Mouse (Mus musculus) c-Kit-positive CD71-negative TER-119-negative erythroid progenitor cells, embryonic 14.5 days (primary cell): ENCODE measurements around the gene Ldb2.

ENCODE experiments used
- DNase-seq: peaks from one replicate; pipeline ENCODE4 v3.0.0-alpha.2; 2013; ENCODE audit warnings: low read depth

The Ldb2 gene

GRCm38 (mm10) chr5:44543472-44544132 is 255.9 kb downstream of the Ldb2 start:
- no peak for DNase-seq

DNA sequence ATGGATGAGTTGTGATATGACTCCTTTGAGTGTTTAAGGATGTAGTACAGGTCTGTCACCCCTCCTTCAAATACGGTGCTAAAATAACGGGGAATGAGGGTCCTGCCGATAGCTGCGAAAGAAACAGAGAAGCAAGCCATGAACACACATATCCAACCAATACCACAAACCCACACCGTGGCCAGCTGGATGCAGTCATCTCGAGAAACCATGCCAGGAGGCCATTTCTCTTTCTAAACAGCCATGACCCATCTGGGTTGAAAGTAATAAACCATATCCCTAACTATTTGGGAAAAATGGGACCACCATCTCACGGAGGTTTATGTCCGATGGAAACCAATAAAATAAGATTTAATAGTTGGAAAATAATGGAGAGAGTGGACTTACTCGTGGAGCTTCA is 257.7 kb downstream of the Ldb2 start:
- no peak for DNase-seq

DNA sequence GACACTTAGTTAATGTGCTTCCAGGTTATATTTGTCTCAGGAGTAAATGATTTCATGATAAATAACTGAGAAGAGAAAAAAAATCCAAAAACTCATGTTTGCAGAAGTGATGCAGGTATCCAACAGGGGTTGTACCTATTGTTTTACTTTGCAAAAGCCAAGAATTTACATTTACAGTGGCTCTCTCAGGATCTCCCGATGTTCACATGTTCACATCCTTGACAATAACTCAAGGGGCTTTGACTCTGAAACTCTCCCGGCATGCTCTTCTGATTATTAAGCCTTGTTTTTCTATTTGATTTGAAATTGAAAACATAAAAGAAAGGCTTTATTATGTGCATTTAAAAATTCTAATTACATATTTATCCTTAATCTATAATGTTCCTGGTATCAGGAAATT is 260.8 kb downstream of the Ldb2 start:
- no peak for DNase-seq

GRCm38 (mm10) chr5:44538000-44538395 is 261.5 kb downstream of the Ldb2 start:
- no peak for DNase-seq

GRCm38 (mm10) chr5:44537316-44537999 is 262.0 kb downstream of the Ldb2 start:
- DNase-seq, result no peak

- DNase-seq, result no peak
Measured at GRCm38 (mm10) chr5:44529466-44529865, 270.0 kb downstream of the Ldb2 start.

GRCm38 (mm10) chr5:44529001-44529400 is 270.5 kb downstream of the Ldb2 start:
- no peak for DNase-seq

GRCm38 (mm10) chr5:44505221-44505620 is 294.3 kb downstream of the Ldb2 start:
- DNase-seq, result no peak

- DNase-seq, result no peak
Measured at GRCm38 (mm10) chr5:44504786-44505185, 294.7 kb downstream of the Ldb2 start.

- no peak for DNase-seq
Measured at GRCm38 (mm10) chr5:44498229-44498628, 301.3 kb downstream of the Ldb2 start.

DNA sequence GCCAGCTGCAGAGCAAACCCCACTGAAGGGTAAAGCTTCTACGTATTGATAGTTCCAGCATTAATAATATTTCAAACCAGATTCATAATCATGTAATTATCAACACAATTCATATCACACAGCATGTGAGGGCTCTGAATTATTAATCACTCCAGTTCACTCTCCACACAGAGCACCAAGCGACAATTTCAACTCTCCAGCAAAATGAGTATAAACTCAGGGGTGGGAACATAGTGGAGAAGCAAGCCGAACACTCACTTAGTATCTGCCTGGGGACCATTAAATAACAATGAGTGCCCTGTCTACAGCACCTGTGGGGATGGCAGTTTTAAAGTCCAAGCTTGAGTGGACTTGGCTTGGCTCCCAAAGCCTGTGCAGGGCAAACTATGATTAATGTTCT is 302.6 kb downstream of the Ldb2 start:
- no peak for DNase-seq

GRCm38 (mm10) chr5:44495092-44495491 is 304.4 kb downstream of the Ldb2 start:
- DNase-seq, result no peak

DNA sequence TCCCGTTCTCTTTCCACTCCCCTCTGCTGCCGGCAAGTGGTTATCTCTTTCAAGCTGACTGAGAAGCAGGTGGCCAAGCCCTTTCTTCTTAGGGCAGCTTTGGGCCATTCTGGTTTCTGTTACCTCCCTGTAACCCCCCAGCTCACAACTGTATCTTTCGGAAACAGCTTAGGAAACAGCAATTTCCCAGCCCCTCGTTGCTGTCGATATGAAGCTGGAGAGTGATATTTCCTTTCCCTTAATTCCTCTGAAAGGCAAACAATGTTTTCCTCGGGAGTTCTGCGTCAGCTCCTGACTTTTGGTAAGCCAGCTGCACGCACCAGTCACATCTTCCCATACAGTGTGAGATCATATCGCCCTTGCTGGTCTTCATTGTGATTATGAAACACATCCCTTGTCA is 305.3 kb downstream of the Ldb2 start:
- no peak for DNase-seq

GRCm38 (mm10) chr5:44491526-44491925 is 308.0 kb downstream of the Ldb2 start:
- no peak for DNase-seq

GRCm38 (mm10) chr5:44490462-44490861 is 309.0 kb downstream of the Ldb2 start:
- DNase-seq, result no peak

- DNase-seq, result no peak
Measured at GRCm38 (mm10) chr5:44483426-44484106, 315.9 kb downstream of the Ldb2 start.

GRCm38 (mm10) chr5:44481406-44481805 is 318.1 kb downstream of the Ldb2 start:
- no peak for DNase-seq

GRCm38 (mm10) chr5:44476356-44476755 is 323.1 kb downstream of the Ldb2 start:
- DNase-seq, result no peak

DNA sequence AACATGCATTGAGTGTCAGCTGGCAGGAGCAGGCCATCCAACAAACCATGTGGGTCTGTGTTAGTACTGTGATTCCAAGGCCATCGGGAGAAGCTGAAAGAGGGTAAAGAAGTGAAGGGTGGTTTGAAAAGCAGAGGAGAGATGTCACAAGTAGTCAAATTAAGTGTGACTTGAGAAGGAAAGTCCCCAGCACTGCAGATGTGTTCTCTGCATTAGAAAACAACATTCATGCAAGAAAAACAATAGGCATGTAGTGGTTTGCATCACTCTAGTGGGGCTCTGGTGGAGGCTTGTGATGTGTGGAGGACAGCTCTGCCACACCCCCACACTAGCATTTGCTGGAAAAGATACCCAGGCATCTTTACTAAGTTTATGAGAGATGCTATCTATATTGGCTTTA is 323.9 kb downstream of the Ldb2 start:
- DNase-seq, result no peak

GRCm38 (mm10) chr5:44473857-44474762 is 325.4 kb downstream of the Ldb2 start:
- DNase-seq, result no peak

DNA sequence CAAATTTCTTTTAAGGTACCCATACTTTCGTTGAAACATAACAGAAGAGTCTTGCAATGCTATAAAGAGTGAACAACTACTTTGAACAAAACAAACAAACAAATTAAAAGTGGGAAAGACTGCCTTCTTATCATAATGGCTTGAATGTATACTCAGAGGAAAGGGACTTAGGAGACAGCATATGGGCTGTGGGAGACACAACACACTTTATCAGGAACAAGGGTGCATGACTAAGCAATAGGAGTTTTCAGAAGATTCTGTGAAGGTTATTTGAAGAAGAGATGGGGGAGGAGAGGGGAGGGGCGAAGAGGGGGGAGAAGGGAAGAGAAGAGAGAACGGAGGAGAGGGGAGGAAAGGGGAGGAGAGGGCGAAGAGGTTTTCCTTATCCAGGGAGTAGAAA is 334.2 kb downstream of the Ldb2 start:
- DNase-seq, result no peak
